Mouse (Mus musculus): Measurements from ENCODE around the gene Pkd1l1.

DNA sequence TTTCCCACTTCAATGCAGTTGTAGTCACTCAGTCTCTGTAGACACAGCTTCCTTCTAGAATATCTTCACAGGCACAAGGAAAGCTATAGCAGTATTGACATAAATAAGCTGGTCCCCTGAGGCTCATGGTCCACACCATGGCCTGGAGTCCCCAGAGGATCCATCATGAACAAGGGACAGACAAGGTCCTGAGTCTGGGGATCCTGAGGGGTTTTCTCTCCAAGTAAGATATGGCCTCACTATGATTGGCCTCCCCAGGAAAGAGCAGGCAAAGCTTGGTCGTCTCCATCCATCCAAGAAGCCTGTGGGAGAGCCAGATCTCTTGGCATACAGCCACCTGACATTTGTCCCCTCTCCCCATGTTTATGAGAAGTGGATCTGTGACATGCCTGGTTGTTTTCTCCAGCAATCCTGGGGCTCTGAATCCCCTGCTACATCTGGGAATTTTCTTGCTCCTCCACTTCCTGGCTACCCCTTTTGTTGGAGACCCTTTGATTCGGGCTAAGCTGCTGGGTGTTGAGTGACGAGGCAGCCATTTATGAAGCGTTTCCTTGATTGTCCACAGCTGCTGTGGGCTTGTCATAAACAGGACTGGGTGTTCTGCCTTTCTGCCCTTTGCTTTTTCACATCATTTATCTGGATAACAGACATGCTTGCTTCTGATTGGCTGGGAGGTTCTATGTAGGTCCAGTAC lies 158.8 kb downstream of the Pkd1l1 start:
- TF ChIP-seq EP300 (IDR thresholded peaks at IDR 0.05; ENCODE audit: low read length): no peak
- TF ChIP-seq CTCF (conservative IDR thresholded peaks at IDR 0.05 in 1 of 2, IDR thresholded peaks at IDR 0.05 in 1 of 2; ENCODE audit: low read depth in 2 of 2, low read length in 2 of 2): no peak
- no peak for TF ChIP-seq POLR2A (IDR thresholded peaks at IDR 0.05; ENCODE audit: low read depth, low read length)

All from CH12.LX (cell line).